ENCODE assay signal across 20 mouse cellular contexts in the genomic region with DNA sequence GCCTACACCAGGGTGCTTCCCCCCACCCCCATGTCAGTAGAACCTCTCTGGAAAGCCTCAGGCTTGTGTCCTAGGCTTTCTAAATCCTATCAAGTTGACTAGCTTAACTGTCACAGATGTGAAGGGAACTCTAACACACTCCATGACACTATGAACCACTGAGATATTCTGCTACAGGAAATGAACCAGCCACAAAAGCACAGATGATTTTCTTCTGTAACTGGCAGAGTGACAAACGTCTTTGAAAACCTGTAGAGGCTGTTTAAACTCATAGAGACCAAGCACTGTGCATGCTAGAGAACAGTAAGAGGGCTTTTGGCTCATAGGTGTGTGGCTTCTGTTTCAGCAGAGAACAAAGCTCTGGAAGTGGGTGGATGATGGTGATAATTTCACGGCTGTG. TPM values are rescaled to one million over a fixed set of nuclear protein-coding genes. Genes with fewer than 3 reads are reported as not detected.
DNase-seq lines count a peak whose midpoint lies in the region; TF ChIP-seq lines count a peak whose summit lies in the region.
"Had no signal": no experiment of that assay in that cellular context is flagged by ENCODE, and none has a peak within 500 bp of the region (broad histone marks: within the 10 kb centered on the region; RNA-seq: fewer than 3 reads in every experiment).

No protein-coding gene starts in this region.

- H3K4me3 ChIP-seq in layer of hippocampus, adult 2 months, result no peak overlapping the region
- no peak overlapping the region for H3K4me3 ChIP-seq in MEL (ENCODE audit: control insufficient read depth in 1 of 2, insufficient read depth in 1 of 2, low read depth in 2 of 2, low read length in 2 of 2)
- H3K4me3 ChIP-seq: embryonic facial prominence, embryonic 13.5 days; liver, embryonic 15.5 days; midbrain, embryonic 12.5 days; myocyte had no signal

- peaks cover 8 to 30% of the 10 kb centered on the region in 2 experiments for H3K4me1 ChIP-seq in MEL (ENCODE audit: control insufficient read depth in 1 of 2, insufficient read depth in 2 of 2, low read length in 2 of 2)

- no peak for TF ChIP-seq POLR2A in MEL (IDR thresholded peaks at IDR 0.05; ENCODE audit: control insufficient read depth in 1 of 2, insufficient read depth in 1 of 2, low read depth in 1 of 2, low read length in 2 of 2, poor library complexity in 1 of 2)

- H3K9me3 ChIP-seq in MEL (replicated peaks; ENCODE audit: insufficient read depth, low read length), result no peaks in the 10 kb centered on the region
- H3K9me3 ChIP-seq: embryonic facial prominence, embryonic 13.5 days; liver, embryonic 15.5 days; midbrain, embryonic 12.5 days had no signal

- peaks cover 5% of the 10 kb centered on the region for H3K79me2 ChIP-seq in MEL (ENCODE audit: control insufficient read depth, insufficient read depth, low read length, poor library complexity)

- DNase-seq in layer of hippocampus, adult 2 months (ENCODE audit: low spot score in 2 of 2), result no peak
- no peak for DNase-seq in layer of hippocampus, adult 9-11 months
- peak; percentile 70 for DNase-seq in 416B (ENCODE audit: low read depth)
- peak; percentile 73 for DNase-seq in MEL (ENCODE audit: low read depth, low spot score)
- peak; percentile 82 for DNase-seq in naive thymus-derived CD4-positive, alpha-beta T cell, adult 2 months (ENCODE audit: low read depth)
- DNase-seq in adrenal gland, postnatal 4 days (ENCODE audit: low spot score in 2 of 2), result no peak
- DNase-seq in left cerebral cortex, adult 11 months (ENCODE audit: low spot score), result no peak
- no peak for DNase-seq in layer of hippocampus, postnatal 25 days (ENCODE audit: extremely low spot score in 1 of 2, low spot score in 1 of 2)
- DNase-seq: cerebellum, adult 11-12 months; gastrocnemius, postnatal 36 days; heart, postnatal 10 days; kidney, adult 11 months; kidney, postnatal 10 days; lung, postnatal 10 days had no signal

- H3K27ac ChIP-seq in layer of hippocampus, adult 2 months, result peak overlapping the region; percentile 83
- peak overlapping the region; percentile 49; the same call in 1 of the 2 replicates for H3K27ac ChIP-seq in MEL (ENCODE audit: control insufficient read depth, low read depth, low read length)
- H3K27ac ChIP-seq: embryonic facial prominence, embryonic 13.5 days; hindbrain, embryonic 14.5 days; liver, embryonic 15.5 days; midbrain, embryonic 12.5 days had no signal

- TF ChIP-seq RAD21 in MEL (IDR thresholded peaks at IDR 0.05; ENCODE audit: low read depth, low read length), result no peak

- TF ChIP-seq CTCF in layer of hippocampus, adult 2 months (conservative IDR thresholded peaks at IDR 0.05), result no peak
- no peak for TF ChIP-seq CTCF in MEL (IDR thresholded peaks at IDR 0.05 in 2 of 3, conservative IDR thresholded peaks at IDR 0.05 in 1 of 3; ENCODE audit: control insufficient read depth in 1 of 3, insufficient read depth in 1 of 3, low read depth in 2 of 3, low read length in 3 of 3, poor library complexity in 1 of 3, severe bottlenecking in 1 of 3)

- no peak overlapping the region for H3K9ac ChIP-seq in MEL (ENCODE audit: control insufficient read depth, low read depth, low read length, poor library complexity, severe bottlenecking)
- H3K9ac ChIP-seq: embryonic facial prominence, embryonic 13.5 days; hindbrain, embryonic 14.5 days; liver, embryonic 15.5 days; midbrain, embryonic 12.5 days had no signal

- peak; percentile 62 to 68; a peak in 2 of 4 replicates for TF ChIP-seq EP300 in MEL (IDR thresholded peaks at IDR 0.05; ENCODE audit: low read depth in 1 of 2, low read length in 2 of 2)

- no peaks in the 10 kb centered on the region for H3K27me3 ChIP-seq in MEL (ENCODE audit: control insufficient read depth in 1 of 2, insufficient read depth in 2 of 2, low read length in 2 of 2)
- H3K27me3 ChIP-seq: CH12.LX; embryonic facial prominence, embryonic 13.5 days; liver, embryonic 15.5 days; midbrain, embryonic 12.5 days had no signal

- H3K36me3 ChIP-seq in MEL (ENCODE audit: control insufficient read depth in 1 of 2, insufficient read depth in 2 of 2, low read length in 2 of 2), result peaks cover 3 to 26% of the 10 kb centered on the region in 2 experiments; a peak in 3 of 4 replicates

TF ChIP-seq in MEL, 35 proteins besides CTCF, POLR2A, EP300 and RAD21:
- peak; percentile 66; the same call in 1 of the 2 replicates for TF ChIP-seq SIN3A (IDR thresholded peaks at IDR 0.05; ENCODE audit: low read length)
- TF ChIP-seq TCF12 (IDR thresholded peaks at IDR 0.05; ENCODE audit: low read depth, low read length), result peak; percentile 65; the same call in 1 of the 2 replicates
- no peak for TF ChIP-seq TBP (IDR thresholded peaks at IDR 0.05; ENCODE audit: low read depth, low read length)
- TF ChIP-seq MAX (IDR thresholded peaks at IDR 0.05; ENCODE audit: low read length), result no peak
- peak; percentile 15; the same call in 1 of the 2 replicates for TF ChIP-seq RCOR1 (IDR thresholded peaks at IDR 0.05; ENCODE audit: low read depth, low read length)
- TF ChIP-seq GATA1 (IDR thresholded peaks at IDR 0.05; ENCODE audit: low read depth, low read length), result peak; percentile 20; the same call in 1 of the 2 replicates
- TF ChIP-seq ETS1 (IDR thresholded peaks at IDR 0.05; ENCODE audit: low read depth, low read length), result peak; percentile 90

RNA-seq across cellular contexts. Expression of a gene that starts 8.1 kb away (rescaled TPM):
- total RNA-seq in layer of hippocampus, adult 2 months (2021), result 10 to 100 TPM; 14.8 to 15.7 TPM
- total RNA-seq in MEL (2012; rRNA removed), result 10.9 and 13.4 TPM in 2 replicates
- polyA plus RNA-seq in MEL (2012; ENCODE audit: insufficient read depth in 1 of 2, insufficient read length in 2 of 2, low read depth in 1 of 2, low replicate concordance in 2 of 2, missing spikeins in 1 of 2), result 10 to 100 TPM in 1 of 2 experiments, not detected in 1; 10.7 TPM
- total RNA-seq in adrenal gland, postnatal 4 days (2021), result 1 to 10 TPM; 8.0 to 9.6 TPM
- total RNA-seq in layer of hippocampus, postnatal 25 days (2021), result 10 to 100 TPM; 14.8 to 16.2 TPM

RNA-seq across cellular contexts. Expression of a gene that starts 40.0 kb away (rescaled TPM):
- 100 to 1,000 TPM; 463 to 497 TPM for total RNA-seq in layer of hippocampus, adult 2 months (2021)
- 2.7 TPM in 2 replicates for total RNA-seq in MEL (2012; rRNA removed)
- 10 to 100 TPM in 1 of 2 experiments, not detected in 1; 24.6 TPM for polyA plus RNA-seq in MEL (2012; ENCODE audit: insufficient read depth in 1 of 2, insufficient read length in 2 of 2, low read depth in 1 of 2, low replicate concordance in 2 of 2, missing spikeins in 1 of 2)
- 10 to 100 TPM; 29.7 to 37.1 TPM for total RNA-seq in adrenal gland, postnatal 4 days (2021)
- total RNA-seq in layer of hippocampus, postnatal 25 days (2021), result 100 to 1,000 TPM; 399 to 523 TPM

RNA-seq across cellular contexts. Expression of a gene that starts 41.7 kb away (rescaled TPM):
- total RNA-seq in layer of hippocampus, adult 2 months (2021), result 10 to 100 TPM; 91.3 to 95.8 TPM
- 54.2 and 66.8 TPM in 2 replicates for total RNA-seq in MEL (2012; rRNA removed)
- 100 to 1,000 TPM in 1 of 2 experiments, not detected in 1; 220 TPM for polyA plus RNA-seq in MEL (2012; ENCODE audit: insufficient read depth in 1 of 2, insufficient read length in 2 of 2, low read depth in 1 of 2, low replicate concordance in 2 of 2, missing spikeins in 1 of 2)
- total RNA-seq in adrenal gland, postnatal 4 days (2021), result 100 to 1,000 TPM; 127 to 132 TPM
- total RNA-seq in layer of hippocampus, postnatal 25 days (2021), result 100 to 1,000 TPM; 100 to 113 TPM

RNA-seq across cellular contexts. Expression of a gene that starts 47.8 kb away (rescaled TPM):
- 10 to 100 TPM; 12.7 to 14.3 TPM for total RNA-seq in layer of hippocampus, adult 2 months (2021)
- 66.8 and 75.4 TPM in 2 replicates for total RNA-seq in MEL (2012; rRNA removed)
- polyA plus RNA-seq in MEL (2012; ENCODE audit: insufficient read depth in 1 of 2, insufficient read length in 2 of 2, low read depth in 1 of 2, low replicate concordance in 2 of 2, missing spikeins in 1 of 2), result 100 to 1,000 TPM in 1 of 2 experiments, not detected in 1; 150 TPM
- 10 to 100 TPM; 43.8 to 46.4 TPM for total RNA-seq in adrenal gland, postnatal 4 days (2021)
- 10 to 100 TPM; 15.4 to 16.3 TPM for total RNA-seq in layer of hippocampus, postnatal 25 days (2021)

RNA-seq across cellular contexts. Expression of a gene that starts 48.2 kb away (rescaled TPM):
- total RNA-seq in layer of hippocampus, adult 2 months (2021), result 10 to 100 TPM; 31.4 to 33.9 TPM
- 2.9 and 3.0 TPM in 2 replicates for total RNA-seq in MEL (2012; rRNA removed)
- polyA plus RNA-seq in MEL (2012; ENCODE audit: insufficient read depth in 1 of 2, insufficient read length in 2 of 2, low read depth in 1 of 2, low replicate concordance in 2 of 2, missing spikeins in 1 of 2), result 1 to 10 TPM in 1 of 2 experiments, not detected in 1; 9.5 TPM
- 10 to 100 TPM; 32.0 to 33.4 TPM for total RNA-seq in adrenal gland, postnatal 4 days (2021)
- 10 to 100 TPM; 27.0 to 29.4 TPM for total RNA-seq in layer of hippocampus, postnatal 25 days (2021)

Comparison
In these comparisons a context has a peak if more than half of its experiments do, and no peak if none do; other contexts are left out.
1. DNase-seq: peak in 416B (single experiment), MEL (single experiment) and naive thymus-derived CD4-positive, alpha-beta T cell, adult 2 months (single experiment); none in layer of hippocampus, adult 2 months (0 of 2), layer of hippocampus, adult 9-11 months (single experiment), adrenal gland, postnatal 4 days (0 of 2), left cerebral cortex, adult 11 months (single experiment) and layer of hippocampus, postnatal 25 days (0 of 2).
2. RNA of a gene that starts 40.0 kb away (total RNA-seq): 399 to 523 TPM in layer of hippocampus, postnatal 25 days and 463 to 497 TPM in layer of hippocampus, adult 2 months; 29.7 to 37.1 TPM in adrenal gland, postnatal 4 days and 2.7 TPM in MEL; every median in the first group is over 10 times any median in the second.